Mouse (Mus musculus) layer of hippocampus, adult 11-12 months (tissue): ENCODE results near the gene Prss50.

Source experiments
- DNase-seq: peaks from one replicate; pipeline ENCODE4 v3.0.0; 2022; ENCODE audit warnings: low spot score

Prss50 gene

GRCm38 (mm10) chr9:110907201-110907837 lies 49.6 kb downstream of the Prss50 start:
- no peak for DNase-seq

DNA sequence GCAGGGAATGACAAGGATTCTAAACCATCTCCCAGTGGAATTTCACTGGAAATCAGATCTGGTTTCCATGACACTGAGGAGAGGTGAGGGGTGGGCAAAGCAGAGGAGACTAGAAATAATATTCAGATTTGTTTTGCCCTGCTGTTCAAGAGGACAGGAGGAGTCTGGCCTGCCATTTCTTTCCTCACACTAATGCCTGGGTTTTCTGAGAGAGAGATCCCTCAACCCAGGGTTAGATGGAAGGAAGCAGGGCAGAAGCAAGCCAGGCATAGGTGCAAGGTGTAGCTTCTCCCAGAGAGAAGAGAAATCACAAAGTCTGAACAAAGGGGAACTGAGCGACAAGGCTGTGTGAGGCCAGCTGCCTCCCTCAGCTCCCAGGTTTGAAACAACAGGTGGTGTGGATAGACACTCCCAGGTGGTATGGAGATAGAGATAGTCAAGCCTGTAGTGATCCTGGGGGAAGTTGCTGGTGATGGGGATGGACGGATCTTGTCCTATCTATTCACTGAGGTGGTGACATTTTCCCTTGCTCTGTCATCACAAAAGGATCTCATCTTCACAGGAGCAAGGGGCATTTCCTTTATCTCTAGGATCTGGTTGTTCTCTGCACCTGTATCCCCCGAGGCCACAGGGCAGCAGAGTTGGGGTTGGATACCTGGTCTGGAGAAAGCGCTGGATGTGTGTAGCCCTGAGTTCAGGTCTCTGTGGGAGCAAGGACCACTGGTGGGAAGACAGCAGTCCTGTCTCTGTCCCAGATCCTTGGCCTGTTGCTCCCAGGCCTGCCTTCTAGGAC lies 50.3 kb downstream of the Prss50 start:
- DNase-seq: no peak

- DNase-seq: no peak
Measured at GRCm38 (mm10) chr9:110908631-110909016, 50.9 kb downstream of the Prss50 start.

DNA sequence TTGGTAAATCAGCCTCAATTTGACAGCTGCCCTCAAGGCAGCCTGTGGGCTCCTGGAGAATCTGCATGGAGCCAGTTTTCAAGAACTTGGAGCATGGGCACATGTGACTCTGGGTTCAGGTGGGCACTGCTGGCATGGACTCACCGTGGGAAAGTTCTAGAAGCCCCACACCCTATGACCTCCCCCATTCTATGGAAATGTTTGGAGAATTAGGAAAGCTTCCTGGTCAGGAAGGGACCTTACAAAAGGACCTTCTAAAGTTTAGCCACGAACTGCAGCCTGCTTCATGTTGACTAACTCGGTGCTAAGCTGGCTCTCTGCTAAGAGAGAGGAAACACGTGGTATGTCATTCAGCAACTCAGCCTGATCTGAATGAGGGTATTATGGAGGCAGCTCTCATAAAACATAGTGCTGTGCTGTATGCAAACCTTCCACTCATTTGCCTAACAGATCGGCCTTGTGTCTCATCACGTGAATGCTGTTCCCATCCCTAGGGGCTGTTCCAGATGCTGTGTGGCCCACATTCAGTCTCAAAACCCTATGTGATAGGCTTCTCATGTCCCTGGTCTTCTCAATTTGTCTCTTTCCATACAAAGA lies 51.7 kb downstream of the Prss50 start:
- DNase-seq: no peak
